13 mouse cellular contexts compared by ENCODE assay signal in the genomic region with DNA sequence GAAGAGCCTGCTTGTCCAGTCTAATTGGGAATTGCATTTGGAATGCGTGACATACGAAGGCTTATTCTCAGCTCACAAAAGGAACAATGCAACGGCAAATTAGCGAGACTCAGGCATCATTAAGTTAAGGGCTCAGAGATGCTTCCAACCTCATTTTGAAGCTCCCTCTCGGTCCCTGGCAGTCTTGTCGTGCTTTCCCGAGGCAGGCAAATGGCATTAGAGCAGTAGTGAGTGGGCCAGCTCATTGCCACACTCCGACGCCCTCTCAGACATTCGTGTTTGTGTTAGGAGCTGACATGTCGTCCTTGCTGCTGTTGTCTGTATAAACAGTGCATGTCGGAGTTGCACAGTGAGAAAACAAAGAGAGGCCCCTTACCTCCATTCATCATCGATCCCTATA.
DNase-seq lines count a peak whose midpoint lies in the region; ATAC-seq and TF ChIP-seq lines count a peak whose summit lies in the region.
"Had no signal": no experiment of that assay in that cellular context is flagged by ENCODE, and none has a peak within 500 bp of the region (broad histone marks: within the 10 kb centered on the region; RNA-seq: fewer than 3 reads in every experiment).

No protein-coding gene starts in this region.

- intact Hi-C loops in heart, adult 2 months (cut with DNase I) = no loop called here
- intact Hi-C loops in left cerebral cortex, postnatal 36 days (cut with DNase I) = loop anchor here (5.0 kb wide), 1 partner anchor 46 kb away; no protein-coding TSS in a partner anchor

- TF ChIP-seq EP300 in heart, adult 2 months (IDR thresholded peaks at IDR 0.05; ENCODE audit: insufficient read depth, low read depth, low read length) = no peak

- H3K9ac ChIP-seq in kidney, embryonic 14.5 days (ENCODE audit: low read depth, low read length) = no peak overlapping the region
- no peak overlapping the region for H3K9ac ChIP-seq in embryonic facial prominence, embryonic 12.5 days
- peak overlapping the region; percentile 56 for H3K9ac ChIP-seq in hindbrain, embryonic 13.5 days
- H3K9ac ChIP-seq in neural tube, embryonic 12.5 days = no peak overlapping the region
- H3K9ac ChIP-seq in heart, adult 2 months (ENCODE audit: low read depth, low read length) = no peak overlapping the region
- H3K9ac ChIP-seq: limb, embryonic 13.5 days had no signal

- H3K79me2 ChIP-seq in heart, adult 2 months (replicated peaks; ENCODE audit: control insufficient read depth, insufficient read depth, low read length) = no peaks in the 10 kb centered on the region

- peak overlapping the region; percentile 1; the same call in 1 of the 2 replicates for H3K4me2 ChIP-seq in kidney, embryonic 14.5 days (replicated peaks; ENCODE audit: low read depth, low read length)
- 0 out of 2 replicates have a peak overlapping the region, but pooled peaks have one; percentile 1 for H3K4me2 ChIP-seq in embryonic facial prominence, embryonic 12.5 days (replicated peaks)
- H3K4me2 ChIP-seq in hindbrain, embryonic 13.5 days = peak overlapping the region; percentile 37
- peak overlapping the region; percentile 43; the same call in 1 of the 2 replicates for H3K4me2 ChIP-seq in neural tube, embryonic 12.5 days (replicated peaks)
- H3K4me2 ChIP-seq: limb, embryonic 13.5 days had no signal

- 0 out of 2 replicates have a peak, but pooled peaks cover 4% of the 10 kb centered on the region for H3K4me1 ChIP-seq in kidney, embryonic 14.5 days (ENCODE audit: control insufficient read depth, insufficient read depth, low read length)
- H3K4me1 ChIP-seq in embryonic facial prominence, embryonic 12.5 days = no peaks in the 10 kb centered on the region; the same call in 1 of the 2 replicates
- H3K4me1 ChIP-seq in hindbrain, embryonic 13.5 days (replicated peaks) = peaks cover 21% of the 10 kb centered on the region
- H3K4me1 ChIP-seq in neural tube, embryonic 12.5 days = peaks cover 10% of the 10 kb centered on the region
- no peaks in the 10 kb centered on the region for H3K4me1 ChIP-seq in heart, adult 2 months (ENCODE audit: control insufficient read depth, insufficient read depth, low read length)
- H3K4me1 ChIP-seq: limb, embryonic 13.5 days had no signal

- no peak overlapping the region for H3K27ac ChIP-seq in kidney, embryonic 14.5 days (ENCODE audit: low read depth, low read length)
- H3K27ac ChIP-seq in embryonic facial prominence, embryonic 12.5 days = no peak overlapping the region
- peak overlapping the region; percentile 88 for H3K27ac ChIP-seq in hindbrain, embryonic 13.5 days
- H3K27ac ChIP-seq in neural tube, embryonic 12.5 days = no peak overlapping the region
- no peak overlapping the region for H3K27ac ChIP-seq in heart, adult 2 months
- H3K27ac ChIP-seq: limb, embryonic 13.5 days had no signal

- no peak for TF ChIP-seq CTCF in heart, adult 2 months (IDR thresholded peaks at IDR 0.05)

- no peak for TF ChIP-seq POLR2A in heart, adult 2 months (IDR thresholded peaks at IDR 0.05; ENCODE audit: insufficient read depth, low read depth, low read length)

- H3K27me3 ChIP-seq in kidney, embryonic 14.5 days (ENCODE audit: control insufficient read depth, insufficient read depth, low read length) = no peaks in the 10 kb centered on the region
- H3K27me3 ChIP-seq in embryonic facial prominence, embryonic 12.5 days = no peaks in the 10 kb centered on the region; the same call in 1 of the 2 replicates
- H3K27me3 ChIP-seq in hindbrain, embryonic 13.5 days = no peaks in the 10 kb centered on the region
- no peaks in the 10 kb centered on the region for H3K27me3 ChIP-seq in neural tube, embryonic 12.5 days (replicated peaks)
- no peaks in the 10 kb centered on the region for H3K27me3 ChIP-seq in heart, adult 2 months (ENCODE audit: control insufficient read depth, insufficient read depth, low read length)

- no peak for DNase-seq in kidney, postnatal 10 days
- DNase-seq in heart, adult 2 months = no peak
- no peak for DNase-seq in left cerebral cortex, postnatal 36 days (ENCODE audit: low spot score in 2 of 2)
- DNase-seq in adrenal gland, postnatal 14 days = no peak
- DNase-seq: adrenal gland, postnatal 25 days; cerebellum, adult 8-10 months; gastrocnemius, postnatal 25 days; thymus, postnatal 4 days had no signal

- ATAC-seq in kidney, embryonic 14.5 days (ENCODE audit: low FRiP score, low TSS enrichment) = peak; percentile 53; the same call in 1 of the 2 replicates
- ATAC-seq in embryonic facial prominence, embryonic 12.5 days (ENCODE audit: insufficient number of reproducible peaks, insufficient read depth, low FRiP score, low TSS enrichment) = no peak
- peak; percentile 70 for ATAC-seq in hindbrain, embryonic 13.5 days (ENCODE audit: low FRiP score)
- ATAC-seq in neural tube, embryonic 12.5 days (ENCODE audit: low FRiP score, low read depth) = peak; percentile 62; the same call in 1 of the 2 replicates

- H3K4me3 ChIP-seq in kidney, embryonic 14.5 days (ENCODE audit: low read length) = no peak overlapping the region
- H3K4me3 ChIP-seq in embryonic facial prominence, embryonic 12.5 days = no peak overlapping the region
- no peak overlapping the region for H3K4me3 ChIP-seq in hindbrain, embryonic 13.5 days
- H3K4me3 ChIP-seq in neural tube, embryonic 12.5 days = no peak overlapping the region
- H3K4me3 ChIP-seq in heart, adult 2 months = no peak overlapping the region
- H3K4me3 ChIP-seq: limb, embryonic 13.5 days had no signal

- no peaks in the 10 kb centered on the region for H3K9me3 ChIP-seq in kidney, embryonic 14.5 days (ENCODE audit: control insufficient read depth, low read length)
- H3K9me3 ChIP-seq in embryonic facial prominence, embryonic 12.5 days = no peaks in the 10 kb centered on the region
- H3K9me3 ChIP-seq in hindbrain, embryonic 13.5 days = no peaks in the 10 kb centered on the region
- no peaks in the 10 kb centered on the region for H3K9me3 ChIP-seq in neural tube, embryonic 12.5 days
- H3K9me3 ChIP-seq: limb, embryonic 13.5 days had no signal

- no peaks in the 10 kb centered on the region for H3K36me3 ChIP-seq in kidney, embryonic 14.5 days (ENCODE audit: control insufficient read depth, insufficient read depth, low read length)
- no peaks in the 10 kb centered on the region for H3K36me3 ChIP-seq in embryonic facial prominence, embryonic 12.5 days
- H3K36me3 ChIP-seq in hindbrain, embryonic 13.5 days = no peaks in the 10 kb centered on the region; the same call in 1 of the 2 replicates
- H3K36me3 ChIP-seq in neural tube, embryonic 12.5 days = no peaks in the 10 kb centered on the region
- H3K36me3 ChIP-seq in heart, adult 2 months (ENCODE audit: control insufficient read depth, insufficient read depth, low read length) = no peaks in the 10 kb centered on the region
- H3K36me3 ChIP-seq: limb, embryonic 13.5 days had no signal

- WGBS in kidney, embryonic 14.5 days = 18% methylated on average over 13 of the region's 13 CpGs
- 34% methylated on average over 13 of the region's 13 CpGs for WGBS in embryonic facial prominence, embryonic 12.5 days
- 9% methylated on average over 13 of the region's 13 CpGs for WGBS in hindbrain, embryonic 13.5 days
- 8% methylated on average over 13 of the region's 13 CpGs for WGBS in neural tube, embryonic 12.5 days
- 68% methylated on average over 13 of the region's 13 CpGs for WGBS in heart, adult 2 months
